In the genomic region with DNA sequence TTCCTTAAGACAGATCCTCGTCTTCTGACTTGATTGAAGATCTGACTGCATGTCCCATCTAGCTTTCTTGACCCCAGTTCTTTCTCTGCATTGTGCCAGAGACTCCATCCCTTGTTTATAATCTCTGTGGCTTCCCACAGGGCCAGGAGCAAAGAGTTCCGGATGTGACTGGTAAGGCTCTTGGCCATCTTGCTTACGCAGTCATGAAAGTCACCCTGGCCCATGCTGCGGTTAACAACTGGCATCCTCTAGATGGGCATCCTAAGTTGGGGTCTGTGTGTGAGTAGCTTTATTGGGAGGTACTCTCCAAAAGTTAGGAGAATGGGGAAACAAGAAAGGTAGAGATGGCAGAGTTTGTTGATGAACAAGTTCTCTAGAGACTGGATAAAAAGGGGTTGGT, we compare ENCODE assay signal across 23 mouse cellular contexts. TPM values are rescaled to one million over a fixed set of nuclear protein-coding genes. Genes with fewer than 3 reads are reported as not detected.
"Had no signal": no experiment of that assay in that cellular context is flagged by ENCODE, and none has a peak within 500 bp of the region (broad histone marks: within the 10 kb centered on the region; RNA-seq: fewer than 3 reads in every experiment).

No protein-coding gene starts in this region.

- H3K36me3 ChIP-seq: neural tube, embryonic 13.5 days; neural tube, embryonic 15.5 days; stomach, embryonic 15.5 days had no signal

- H3K4me2 ChIP-seq: neural tube, embryonic 13.5 days; neural tube, embryonic 15.5 days; stomach, embryonic 15.5 days had no signal

- H3K27ac ChIP-seq: neural tube, embryonic 13.5 days; neural tube, embryonic 15.5 days; stomach, embryonic 15.5 days; stomach, postnatal 0 days had no signal

- H3K9me3 ChIP-seq: neural tube, embryonic 13.5 days; neural tube, embryonic 15.5 days; stomach, embryonic 15.5 days had no signal

- H3K4me3 ChIP-seq: neural tube, embryonic 13.5 days; neural tube, embryonic 15.5 days; stomach, embryonic 15.5 days had no signal

- H3K9ac ChIP-seq: neural tube, embryonic 13.5 days; neural tube, embryonic 15.5 days; stomach, embryonic 15.5 days had no signal

- H3K4me1 ChIP-seq: neural tube, embryonic 13.5 days; neural tube, embryonic 15.5 days had no signal

- H3K27me3 ChIP-seq: neural tube, embryonic 13.5 days; neural tube, embryonic 15.5 days; stomach, embryonic 15.5 days had no signal

- DNase-seq: retina, postnatal 1 day; right cerebral cortex, adult 18-20 months; right cerebral cortex, postnatal 14 days; right cerebral cortex, postnatal 25 days; right cerebral cortex, postnatal 4 days; spleen, adult 18-20 months; thymus, adult 18-20 months; thymus, adult 2 months; thymus, postnatal 14 days; thymus, postnatal 25 days; thymus, postnatal 36 days; thymus, postnatal 4 days had no signal

RNA-seq across cellular contexts. Expression of a gene that starts 13.6 kb away (rescaled TPM):
- total RNA-seq: neutrophil, adult 5-6 weeks had no signal
- polyA plus RNA-seq: neural tube, embryonic 13.5 days; neural tube, embryonic 14.5 days; neural tube, embryonic 15.5 days; small intestine, adult 2 months; spleen, adult 2 months; stomach, embryonic 14.5 days; stomach, embryonic 15.5 days; stomach, embryonic 16.5 days; stomach, postnatal 0 days; thymus, adult 2 months; thymus, postnatal 0 days had no signal
